Mouse (Mus musculus) midbrain, embryonic 11.5 days (tissue): ENCODE measurements around the gene Rpusd3. TPM values are rescaled to one million over a fixed set of nuclear protein-coding genes. Genes with fewer than 3 reads are reported as not detected.

Experiments used
- ATAC-seq: fragments of 200-750 bp; cut with Nextera tagmentation; 2 replicates; pipeline ENCODE4 v1.8.0; 2017; ENCODE audit warnings: moderate TSS enrichment, moderate library complexity; ENCODE audit not compliant: low FRiP score
- DNase-seq: peaks from one replicate; pipeline ENCODE4 v3.0.0; 2015; ENCODE audit warnings: low spot score; ENCODE audit errors: missing footprints
- H3K27ac ChIP-seq: fragments of 300-500 bp; sonication (generic); 2 replicates; pipeline ENCODE4 v1.5.1; 2014; ENCODE audit warnings: low read depth, low read length
- H3K27me3 ChIP-seq: fragments of 300-500 bp; sonication (generic); 2 replicates; pipeline ENCODE4 v1.6.1; 2014; ENCODE audit warnings: mild to moderate bottlenecking, low read length, moderate library complexity, mixed read lengths; ENCODE audit not compliant: control insufficient read depth, insufficient read depth
- H3K36me3 ChIP-seq: fragments of 300-500 bp; sonication (generic); 2 replicates; pipeline ENCODE4 v1.6.1; 2014; ENCODE audit warnings: mild to moderate bottlenecking, low read length, moderate library complexity, mixed read lengths; ENCODE audit not compliant: control insufficient read depth, insufficient read depth
- H3K4me1 ChIP-seq: fragments of 300-500 bp; sonication (generic); 2 replicates; pipeline ENCODE4 v1.6.1; 2014; ENCODE audit warnings: low read length; ENCODE audit not compliant: control insufficient read depth, insufficient read depth
- H3K4me2 ChIP-seq: fragments of 300-500 bp; sonication (generic); 2 replicates; pipeline ENCODE4 v1.6.1; 2014; ENCODE audit warnings: mild to moderate bottlenecking, moderate library complexity
- H3K4me3 ChIP-seq: fragments of 300-500 bp; sonication (generic); 2 replicates; pipeline ENCODE4 v1.5.1; 2014; ENCODE audit warnings: low read depth, low read length
- H3K9ac ChIP-seq: fragments of 300-500 bp; sonication (generic); 2 replicates; pipeline ENCODE4 v1.6.1; 2014; ENCODE audit warnings: low read length
- H3K9me3 ChIP-seq: fragments of 300-500 bp; sonication (generic); 2 replicates; pipeline ENCODE4 v1.6.1; 2016; ENCODE audit warnings: low read length; ENCODE audit not compliant: control insufficient read depth
- WGBS: fragments of 180-500 bp; shearing (Covaris S2); extraction: QIAGEN DNeasy Blood & Tissue Kit; methylation state at CpG from one replicate; pipeline ENCODE4 v1.1.7; 2014; 5-methylcytosine and 5-hydroxymethylcytosine counted together
- polyA plus RNA-seq: library from polyadenylated mRNA; unstranded; fragments of >200 nt; fragmentation: Nextera tagmentation; extraction: Ambion mirVana; gene quantifications from 2 replicates; pipeline ENCODE4 v1.2.1, GENCODE M21; 2014

The Rpusd3 gene
- polyA plus RNA-seq: 26.6 and 32.0 TPM in 2 replicates

DNA sequence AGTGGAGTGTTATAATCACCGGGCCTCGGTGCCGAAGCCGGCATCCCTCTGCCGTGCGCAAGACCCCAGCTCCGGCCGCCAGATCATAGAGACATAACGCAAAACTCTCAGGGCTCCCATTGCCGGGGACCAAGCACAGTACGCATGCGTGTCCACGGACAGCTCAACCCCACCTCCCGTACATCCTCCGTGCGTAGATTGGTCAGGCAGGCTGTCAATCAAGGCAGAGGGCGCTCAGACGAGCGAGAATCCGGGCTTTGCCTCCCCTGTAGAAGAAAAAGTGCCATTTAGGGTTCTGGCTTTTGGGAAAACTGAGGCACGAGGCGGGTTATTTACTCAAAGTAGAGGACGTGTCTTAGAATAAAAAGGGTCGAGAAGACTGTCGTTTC, at the start of gene Rpusd3:
TSS of gene Rpusd3 (minus strand) at position 142 of the 389 bp plus-strand sequence.
- peak; percentile 98 for ATAC-seq
- no peak within 1 kb of the TSS for H3K27ac ChIP-seq

DNA sequence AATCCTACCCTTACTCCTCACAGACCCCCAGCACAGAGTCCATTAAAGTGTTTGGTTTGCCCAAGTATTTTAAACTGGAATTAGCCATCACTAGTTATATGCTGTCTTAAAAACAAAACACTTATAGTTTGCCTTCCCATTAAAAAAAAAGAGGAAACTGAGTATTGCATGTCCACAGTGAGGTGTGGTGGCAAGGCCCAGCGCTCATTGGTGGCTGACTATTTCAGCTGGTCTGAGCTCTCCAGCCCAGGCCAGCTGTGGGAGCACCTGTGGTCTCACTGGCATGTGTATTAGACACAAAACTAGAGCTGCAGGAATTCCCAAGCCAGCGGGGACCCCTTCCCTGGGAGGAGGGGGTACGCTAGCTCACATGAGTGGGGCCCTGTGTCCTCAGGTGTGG, 49.4 kb upstream of the Rpusd3 start:
- no peaks in the 10 kb centered on the region for H3K36me3 ChIP-seq
- H3K4me1 ChIP-seq: peaks cover 4% of the 10 kb centered on the region
- ATAC-seq (no peak; the same call in 1 of the 2 replicates), DNase-seq (no peak)
- no peak overlapping the region for H3K9ac ChIP-seq
- H3K27ac ChIP-seq: no peak overlapping the region
- no peak overlapping the region; the same call in 1 of the 2 replicates for H3K4me2 ChIP-seq
- peaks cover 19% of the 10 kb centered on the region for H3K27me3 ChIP-seq
- no peak overlapping the region for H3K4me3 ChIP-seq
- H3K9me3 ChIP-seq: no peaks in the 10 kb centered on the region
- 56% methylated on average over 3 of the region's 3 CpGs for WGBS

More for the DNA sequence above, at the start of gene Rpusd3:
- under 1% methylated on average over 25 of the region's 25 CpGs for WGBS
- no peaks in the 10 kb centered on the region for H3K27me3 ChIP-seq
- peaks cover 10% of the 10 kb centered on the region for H3K4me1 ChIP-seq
- peak within 1 kb of the TSS; percentile 78 for H3K9ac ChIP-seq
- H3K4me2 ChIP-seq: peak within 1 kb of the TSS; percentile 93
- peak; percentile 100 for DNase-seq
- H3K9me3 ChIP-seq: no peaks in the 10 kb centered on the region
- peak within 1 kb of the TSS; percentile 64 for H3K4me3 ChIP-seq
- peaks cover 2% of the 10 kb centered on the region; the same call in 1 of the 2 replicates for H3K36me3 ChIP-seq

GRCm38 (mm10) chr6:113465602-113466001, 46.5 kb upstream of the Rpusd3 start:
- no peak overlapping the region for H3K9ac ChIP-seq
- no peak overlapping the region for H3K4me2 ChIP-seq
- H3K27me3 ChIP-seq: peaks cover 11% of the 10 kb centered on the region
- no peaks in the 10 kb centered on the region for H3K9me3 ChIP-seq
- no peak overlapping the region for H3K27ac ChIP-seq
- 58% methylated on average over 5 of the region's 5 CpGs for WGBS
- H3K4me3 ChIP-seq: no peak overlapping the region
- ATAC-seq (no peak), DNase-seq (no peak)
- no peaks in the 10 kb centered on the region; the same call in 1 of the 2 replicates for H3K4me1 ChIP-seq
- H3K36me3 ChIP-seq: no peaks in the 10 kb centered on the region

DNA sequence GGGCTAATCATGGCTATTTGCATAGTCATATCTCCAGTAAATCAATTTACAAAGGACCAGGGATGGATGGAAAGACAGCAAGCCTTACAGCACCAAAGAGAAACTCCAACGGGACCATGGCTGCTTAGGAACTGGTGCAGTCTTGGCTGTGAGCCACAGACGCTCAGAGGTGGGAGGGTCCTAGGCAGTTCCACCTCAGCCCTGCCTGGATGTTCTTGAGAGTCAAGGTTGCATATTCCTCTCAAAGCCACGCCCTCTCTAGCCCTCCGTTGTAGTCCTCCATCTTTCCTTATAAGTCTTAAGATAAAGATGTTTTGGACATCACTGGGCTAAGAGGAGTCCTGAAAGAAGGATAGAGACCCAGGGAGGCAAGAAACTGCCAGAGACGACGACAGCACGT, 44.9 kb upstream of the Rpusd3 start:
- Histone ChIP-seq H3K36me3 (no peaks in the 10 kb centered on the region), H3K4me1 (no peaks in the 10 kb centered on the region), H3K27me3 (no peaks in the 10 kb centered on the region), H3K4me3 (no peak overlapping the region), H3K4me2 (no peak overlapping the region), H3K9ac (no peak overlapping the region), H3K9me3 (no peaks in the 10 kb centered on the region), H3K27ac (no peak overlapping the region)
- 73% methylated on average over 7 of the region's 7 CpGs for WGBS
- no peak for DNase-seq
- ATAC-seq: no peak

DNA sequence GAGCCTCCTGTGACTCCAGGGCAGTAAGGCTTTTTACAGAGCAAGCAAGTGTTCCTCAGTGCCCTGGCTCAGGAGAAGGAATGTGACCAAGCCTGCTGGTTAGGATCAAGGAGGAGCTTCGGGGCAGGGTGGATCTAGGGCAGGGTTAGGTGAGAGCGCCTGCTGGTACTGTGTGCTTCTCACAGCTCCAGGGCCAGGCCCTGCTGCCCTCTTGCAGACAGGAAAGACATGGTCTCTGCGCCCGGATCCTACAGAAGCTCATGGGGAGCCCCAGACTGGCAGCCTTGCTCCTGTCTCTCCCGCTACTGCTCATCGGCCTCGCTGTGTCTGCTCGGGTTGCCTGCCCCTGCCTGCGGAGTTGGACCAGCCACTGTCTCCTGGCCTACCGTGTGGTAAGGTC, 39.5 kb upstream of the Rpusd3 start:
- no peaks in the 10 kb centered on the region for H3K4me1 ChIP-seq
- no peak overlapping the region for H3K4me3 ChIP-seq
- H3K9ac ChIP-seq: no peak overlapping the region
- no peaks in the 10 kb centered on the region for H3K36me3 ChIP-seq
- WGBS: 75% methylated on average over 10 of the region's 10 CpGs
- no peaks in the 10 kb centered on the region for H3K9me3 ChIP-seq
- no peak overlapping the region for H3K27ac ChIP-seq
- H3K4me2 ChIP-seq: no peak overlapping the region
- no peaks in the 10 kb centered on the region for H3K27me3 ChIP-seq
- no peak for ATAC-seq
- peak; percentile 57 for DNase-seq

GRCm38 (mm10) chr6:113457952-113458534, 38.9 kb upstream of the Rpusd3 start, which contains the start of gene Il17re:
Il17re (plus strand) TSS chr6:113458484.
- no peak within 1 kb of the TSS for H3K4me2 ChIP-seq
- H3K4me3 ChIP-seq: no peak within 1 kb of the TSS
- WGBS: 86% methylated on average over 10 of the region's 10 CpGs
- no peaks in the 10 kb centered on the region for H3K4me1 ChIP-seq
- no peaks in the 10 kb centered on the region for H3K9me3 ChIP-seq
- ATAC-seq (no peak), DNase-seq (no peak)
- H3K9ac ChIP-seq: no peak within 1 kb of the TSS; the same call in 1 of the 2 replicates
- no peak within 1 kb of the TSS for H3K27ac ChIP-seq
- no peaks in the 10 kb centered on the region for H3K27me3 ChIP-seq
- H3K36me3 ChIP-seq: no peaks in the 10 kb centered on the region

DNA sequence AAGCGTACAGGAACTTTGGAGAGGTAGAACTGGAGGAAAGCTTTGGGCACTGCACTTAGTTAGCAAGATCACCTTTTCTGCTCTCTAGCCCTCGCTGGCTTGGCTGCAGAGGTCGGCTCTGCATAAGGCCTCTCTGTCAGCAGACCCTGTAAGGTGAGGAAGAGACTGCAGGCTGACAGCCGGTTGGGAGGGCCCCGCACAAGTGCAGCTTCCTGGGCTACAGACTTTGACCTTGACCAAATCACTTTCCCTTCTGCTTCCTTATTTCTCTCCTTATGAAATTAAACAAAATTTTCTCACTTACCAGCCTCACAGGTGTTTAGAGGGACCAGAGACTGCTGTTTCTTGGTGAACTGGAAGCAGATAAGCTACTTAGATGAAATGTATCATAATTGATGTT, 35.9 kb upstream of the Rpusd3 start:
- Histone ChIP-seq H3K4me2 (no peak overlapping the region), H3K9ac (no peak overlapping the region), H3K27me3 (no peaks in the 10 kb centered on the region), H3K27ac (no peak overlapping the region), H3K4me1 (no peaks in the 10 kb centered on the region), H3K9me3 (no peaks in the 10 kb centered on the region), H3K36me3 (no peaks in the 10 kb centered on the region), H3K4me3 (no peak overlapping the region)
- DNase-seq (peak; percentile 73), ATAC-seq (no peak)
- 77% methylated on average over 5 of the region's 5 CpGs for WGBS

DNA sequence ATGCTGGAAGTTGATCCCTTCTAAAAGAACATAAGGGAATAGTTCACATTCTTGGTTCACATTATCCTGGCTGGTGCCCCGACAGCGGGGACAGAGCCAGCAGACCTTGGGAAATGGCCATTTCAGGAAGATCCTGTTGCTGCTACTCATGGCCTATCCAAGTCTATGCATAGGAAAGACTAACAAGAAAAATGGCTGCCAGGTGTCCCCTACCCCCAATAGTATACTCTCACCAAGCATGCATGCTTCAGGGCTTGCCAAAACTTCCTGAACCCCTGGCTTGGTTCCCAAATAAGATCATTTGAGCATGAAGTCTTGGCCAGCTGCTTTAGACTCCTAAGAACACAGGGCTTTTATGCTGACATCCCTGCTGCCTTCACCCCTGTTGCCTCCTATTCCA, 32.7 kb upstream of the Rpusd3 start:
- H3K27me3 ChIP-seq: no peaks in the 10 kb centered on the region
- H3K36me3 ChIP-seq: peaks cover 11% of the 10 kb centered on the region; the same call in 1 of the 2 replicates
- no peaks in the 10 kb centered on the region for H3K9me3 ChIP-seq
- no peak overlapping the region for H3K4me3 ChIP-seq
- H3K27ac ChIP-seq: no peak overlapping the region
- DNase-seq (peak; percentile 41), ATAC-seq (no peak)
- H3K9ac ChIP-seq: no peak overlapping the region
- no peak overlapping the region for H3K4me2 ChIP-seq
- WGBS: 79% methylated on average over 2 of the region's 2 CpGs
- no peaks in the 10 kb centered on the region for H3K4me1 ChIP-seq

- ATAC-seq (no peak), DNase-seq (peak; percentile 78)
- no peaks in the 10 kb centered on the region for H3K9me3 ChIP-seq
- 93% methylated on average over 4 of the region's 4 CpGs for WGBS
- no peaks in the 10 kb centered on the region for H3K27me3 ChIP-seq
- no peak overlapping the region for H3K4me2 ChIP-seq
- peaks cover 7% of the 10 kb centered on the region; the same call in 1 of the 2 replicates for H3K4me1 ChIP-seq
- no peak overlapping the region for H3K4me3 ChIP-seq
- H3K27ac ChIP-seq: no peak overlapping the region
- H3K9ac ChIP-seq: no peak overlapping the region
- H3K36me3 ChIP-seq: peaks cover 11% of the 10 kb centered on the region; the same call in 1 of the 2 replicates
Observed at GRCm38 (mm10) chr6:113447639-113448038, 28.5 kb upstream of the Rpusd3 start.
